Mouse (Mus musculus) left cerebral cortex, adult 2 months (tissue): ENCODE data around the gene Rbm5. TPM values are rescaled to one million over a fixed set of nuclear protein-coding genes. Genes with fewer than 3 reads are reported as not detected.

Experiments
- DNase-seq, 2 experiments: peaks; one replicate each; pipeline ENCODE4 v3.0.0; 2021 to 2022; ENCODE audit warnings: low spot score in 2 of 2, mixed read lengths in 1 of 2; ENCODE audit errors: extremely low spot score in 1 of 2
- H3K27ac ChIP-seq: fragments of 200-600 bp; 2 replicates; pipeline ENCODE4 v1.8.1; 2022
- H3K4me3 ChIP-seq: fragments of 200-600 bp; 2 replicates; pipeline ENCODE4 v1.8.1; 2022
- CTCF ChIP-seq: fragments of 200-600 bp; IDR thresholded peaks from 2 replicates; pipeline ENCODE4 v1.8.1; 2022; ENCODE audit warnings: antibody characterized with exemption, mild to moderate bottlenecking, moderate library complexity
- intact Hi-C: fragments of 180-260 bp; cut with DNase I; formaldehyde crosslinking; loops from one replicate; pipeline ENCODE4 v1.15.1; 2025
- total RNA-seq, 2 experiments: library from RNA; stranded (reverse); gene quantifications; 2 replicates each; pipeline ENCODE4 v1.2.3; 2021

Gene Rbm5
- total RNA-seq, 2 experiments from 2014 or later, result 146 to 147 TPM

GRCm38 (mm10) chr9:107728919-107729670 is 41.7 kb downstream of the Rbm5 start:
- intact Hi-C loops, result no loop called here
- Histone ChIP-seq H3K4me3 (no peak overlapping the region), H3K27ac (no peak overlapping the region)
- DNase-seq, result peak in 1 of 2 experiments; percentile 8
- no peak for TF ChIP-seq CTCF

GRCm38 (mm10) chr9:107727041-107727440 is 43.8 kb downstream of the Rbm5 start:
- DNase-seq, result no peak
- no peak overlapping the region for H3K27ac ChIP-seq
- no peak overlapping the region for H3K4me3 ChIP-seq
- intact Hi-C loops, result no loop called here
- no peak for TF ChIP-seq CTCF

GRCm38 (mm10) chr9:107724796-107725195 is 46.0 kb downstream of the Rbm5 start:
- TF ChIP-seq CTCF, result no peak
- no peak overlapping the region for H3K4me3 ChIP-seq
- intact Hi-C loops, result no loop called here
- no peak for DNase-seq
- H3K27ac ChIP-seq, result no peak overlapping the region

- no peak overlapping the region for H3K27ac ChIP-seq
- no peak for DNase-seq
- no peak for TF ChIP-seq CTCF
- no peak overlapping the region for H3K4me3 ChIP-seq
- intact Hi-C loops, result no loop called here
These were observed 46.8 kb downstream of the Rbm5 start for GRCm38 (mm10) chr9:107723794-107724531.

- no peak for DNase-seq
- intact Hi-C loops, result no loop called here
- no peak overlapping the region for H3K4me3 ChIP-seq
- TF ChIP-seq CTCF, result no peak
- no peak overlapping the region for H3K27ac ChIP-seq
These were observed 47.5 kb downstream of the Rbm5 start for GRCm38 (mm10) chr9:107723292-107723691.

DNA sequence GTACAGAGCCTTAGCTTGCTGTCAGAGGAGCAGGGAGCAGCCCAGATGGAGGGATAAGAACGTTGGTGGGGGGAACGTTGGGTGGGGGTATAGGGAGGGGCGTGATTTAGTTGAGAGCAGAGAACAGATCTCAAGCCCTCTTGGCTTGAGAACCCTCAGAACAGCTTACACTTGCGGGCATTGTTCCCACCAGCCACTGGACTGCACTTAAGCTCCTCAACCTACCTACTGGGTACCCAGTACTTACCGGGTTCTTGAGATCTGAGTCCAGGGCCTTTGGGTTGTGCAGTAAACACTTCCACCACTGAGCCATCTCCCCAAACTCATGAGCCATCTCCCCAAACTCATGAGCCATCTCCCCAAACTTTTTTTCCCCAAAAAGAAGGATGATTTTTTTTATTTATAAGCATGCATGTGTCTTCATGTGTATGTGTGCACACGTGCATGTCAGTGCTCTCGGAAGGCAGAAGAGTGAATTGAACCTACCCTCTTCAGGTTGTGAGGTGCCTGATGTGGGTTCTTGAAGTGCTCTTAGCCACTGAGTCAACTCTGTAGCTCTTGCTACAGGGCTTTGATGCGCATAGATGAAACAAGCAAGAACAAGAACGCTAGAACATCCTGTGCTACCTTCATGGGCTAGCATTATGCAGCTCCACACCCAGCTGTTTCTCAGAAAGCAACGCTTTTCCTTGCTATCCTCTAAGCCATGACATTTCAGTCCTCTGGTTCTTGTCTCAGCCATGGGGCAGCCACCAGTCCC is 51.8 kb downstream of the Rbm5 start:
- no peak for TF ChIP-seq CTCF
- intact Hi-C loops, result no loop called here
- H3K4me3 ChIP-seq, result no peak overlapping the region
- no peak overlapping the region for H3K27ac ChIP-seq
- DNase-seq, result no peak

GRCm38 (mm10) chr9:107716951-107717350 is 53.8 kb downstream of the Rbm5 start:
- TF ChIP-seq CTCF, result no peak
- Histone ChIP-seq H3K27ac (no peak overlapping the region), H3K4me3 (no peak overlapping the region)
- intact Hi-C loops, result no loop called here
- DNase-seq, result no peak

GRCm38 (mm10) chr9:107715632-107716031 is 55.2 kb downstream of the Rbm5 start:
- no peak for TF ChIP-seq CTCF
- intact Hi-C loops, result no loop called here

GRCm38 (mm10) chr9:107714221-107714952 is 56.4 kb downstream of the Rbm5 start:
- no peak for TF ChIP-seq CTCF
- no peak overlapping the region for H3K4me3 ChIP-seq
- DNase-seq, result no peak
- H3K27ac ChIP-seq, result no peak overlapping the region
- intact Hi-C loops, result no loop called here

More at GRCm38 (mm10) chr9:107715632-107716031, 55.2 kb downstream of the Rbm5 start:
- H3K4me3 ChIP-seq, result no peak overlapping the region
- no peak overlapping the region for H3K27ac ChIP-seq
- no peak for DNase-seq

GRCm38 (mm10) chr9:107709697-107710483 is 60.9 kb downstream of the Rbm5 start, which contains the start of gene Sema3f:
TSS of gene Sema3f (minus strand) at chr9:107710475.
- intact Hi-C loops, result loop anchor here (1.0 to 2.0 kb wide), 2 partner anchors 28 to 33 kb away; no protein-coding TSS in a partner anchor
- TF ChIP-seq CTCF, result peak; percentile 10
- DNase-seq, result peak; percentile 65 to 70
- Histone ChIP-seq H3K4me3 (peak within 1 kb of the TSS; percentile 64), H3K27ac (peak within 1 kb of the TSS; percentile 67)
